Mouse (Mus musculus) cerebellum, adult 2 months (tissue): ENCODE results near the gene Rgs7bp.

Experiments
- CTCF ChIP-seq: fragments of 200-500 bp; IDR thresholded peaks from 2 replicates; pipeline ENCODE4 v1.5.1; 2011; ENCODE audit warnings: low read depth, mild to moderate bottlenecking, control low read depth, low read length, moderate library complexity, borderline replicate concordance; ENCODE audit not compliant: insufficient read depth
- POLR2A ChIP-seq: fragments of 200-500 bp; IDR thresholded peaks from 2 replicates; pipeline ENCODE4 v1.6.1; 2011; ENCODE audit warnings: low read length, control low read depth, borderline replicate concordance; ENCODE audit not compliant: insufficient read depth

DNA sequence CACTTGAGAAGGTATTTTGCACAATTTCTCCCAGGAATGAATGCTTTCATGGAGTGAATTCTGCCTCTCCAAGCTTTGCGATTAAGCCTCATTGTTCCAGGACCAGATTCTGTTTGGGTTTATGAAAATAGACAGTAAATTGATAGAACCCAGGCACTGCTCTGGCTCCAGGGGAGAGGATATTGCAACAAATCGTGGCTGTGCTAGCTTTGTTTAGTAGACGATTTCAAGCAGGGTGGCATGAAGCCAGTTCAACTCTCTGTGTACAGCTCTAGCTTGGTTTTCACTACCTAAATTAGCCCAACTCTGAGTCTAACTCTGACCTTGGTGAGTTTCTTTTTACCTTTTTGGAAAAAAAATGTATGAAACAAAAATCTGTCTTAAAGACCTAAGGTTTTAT, 26.5 kb downstream of the Rgs7bp start:
- TF ChIP-seq POLR2A (no peak), CTCF (no peak)
